Mouse (Mus musculus) gastrocnemius, postnatal 14 days (tissue): Measurements from ENCODE around the gene Cntfr. TPM values are rescaled to one million over a fixed set of nuclear protein-coding genes. Genes with fewer than 3 reads are reported as not detected.

Experiments
- DNase-seq: peaks from one replicate; pipeline ENCODE4 v3.0.0; 2021; ENCODE audit warnings: mixed read lengths
- intact Hi-C: fragments of 180-260 bp; cut with DNase I; formaldehyde crosslinking; loops from one replicate; pipeline ENCODE4 v1.15.1; 2025; ENCODE audit warnings: low total_unique reads
- total RNA-seq, 2 experiments: library from RNA; stranded (reverse); gene quantifications; 2 replicates each; pipeline ENCODE4 v1.2.3; 2021

The Cntfr gene
- total RNA-seq, 2 experiments from 2014 or later = 15.3 to 38.0 TPM

DNA sequence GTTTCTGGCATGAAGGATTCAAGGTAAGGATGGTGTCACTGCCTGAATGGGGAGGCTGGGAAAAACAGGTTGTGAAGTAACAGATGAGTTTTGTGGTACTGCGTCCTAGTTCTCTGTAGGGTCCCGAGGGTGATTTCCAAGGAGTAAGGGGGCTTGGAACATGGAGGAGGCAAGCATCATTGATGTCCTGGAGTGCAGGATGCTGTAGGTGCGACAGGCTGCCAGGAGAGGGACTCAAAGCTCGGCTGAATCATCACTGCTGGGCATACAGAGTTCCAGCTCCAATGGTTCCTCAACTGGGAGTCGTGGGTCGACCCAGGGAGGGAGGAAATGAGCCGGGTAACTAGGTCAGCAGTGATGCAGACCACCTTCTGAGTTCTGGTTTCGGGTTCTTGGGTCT, 61.7 kb downstream of the Cntfr start:
- intact Hi-C loops = no loop called here
- no peak for DNase-seq

DNA sequence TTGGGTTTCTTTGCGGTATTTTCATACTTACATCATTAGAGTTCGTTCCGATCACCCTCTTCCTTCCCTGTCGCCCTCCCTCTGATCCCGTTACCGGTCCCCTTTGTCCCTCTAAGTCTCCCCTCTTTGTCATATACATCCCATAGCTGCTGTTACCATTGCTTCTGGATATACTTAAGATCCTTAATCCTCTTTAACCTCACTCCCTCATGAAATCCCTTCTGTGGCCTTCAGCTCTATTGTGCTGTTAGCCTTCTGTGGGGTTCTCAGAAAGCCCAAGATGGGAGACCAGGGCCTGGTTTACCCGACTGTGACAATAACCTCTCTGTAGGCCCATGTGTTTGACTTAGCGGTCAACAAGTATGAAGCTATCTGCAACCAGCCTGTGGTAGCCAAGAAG, 62.3 kb downstream of the Cntfr start:
- DNase-seq = no peak
- intact Hi-C loops = no loop called here

DNA sequence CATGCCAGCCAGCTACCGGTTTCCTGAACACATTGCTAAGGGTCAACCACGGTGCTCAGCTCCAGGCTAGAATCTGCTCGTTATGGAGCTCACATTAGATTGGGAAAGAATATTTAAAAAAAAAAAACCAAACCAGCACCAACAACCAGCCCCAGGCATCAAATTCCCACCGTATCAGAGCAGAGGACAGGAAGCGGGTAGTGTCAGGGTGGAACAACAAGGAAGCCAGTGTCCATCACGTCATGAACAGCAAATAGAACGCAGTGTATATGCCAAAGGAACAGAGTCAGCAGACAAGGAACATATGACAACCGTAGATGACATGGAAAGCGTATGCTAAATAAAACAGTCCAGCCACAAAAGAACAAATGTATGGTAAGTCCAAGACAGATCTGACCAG, 63.9 kb downstream of the Cntfr start:
- intact Hi-C loops = no loop called here
- DNase-seq = no peak

GRCm38 (mm10) chr4:41631390-41631789, 65.5 kb downstream of the Cntfr start:
- intact Hi-C loops = no loop called here
- no peak for DNase-seq

DNA sequence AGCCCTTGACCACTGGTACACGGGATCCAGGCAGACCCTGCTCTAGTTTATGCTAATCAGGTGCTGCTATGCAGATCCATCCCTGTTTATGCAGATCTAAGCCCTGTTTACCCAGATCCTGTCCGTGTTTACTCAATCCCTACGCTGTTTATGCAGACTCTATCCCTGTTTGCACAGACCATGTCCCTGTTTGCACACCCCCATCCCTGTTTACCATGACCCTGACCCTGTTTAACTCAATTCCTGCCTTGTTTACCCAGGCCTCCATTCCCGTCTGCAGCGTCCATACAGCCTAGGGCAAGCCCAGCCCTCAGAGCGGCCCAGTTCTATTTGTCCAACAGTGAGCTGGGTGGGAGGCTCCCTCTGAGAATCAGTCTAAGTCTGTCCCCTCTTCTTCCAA, 66.7 kb downstream of the Cntfr start:
- intact Hi-C loops = no loop called here
- DNase-seq = no peak

GRCm38 (mm10) chr4:41628202-41628927, 68.5 kb downstream of the Cntfr start:
- intact Hi-C loops = no loop called here
- DNase-seq = peak; percentile 58

GRCm38 (mm10) chr4:41622071-41622470, 74.8 kb downstream of the Cntfr start:
- DNase-seq = no peak
- intact Hi-C loops = no loop called here

GRCm38 (mm10) chr4:41618916-41619746, 77.8 kb downstream of the Cntfr start:
- intact Hi-C loops = loop anchor here (10.0 kb wide), 2 partner anchors 94 to 144 kb away; no protein-coding TSS in a partner anchor
- DNase-seq = peak; percentile 85

- peak; percentile 34 for DNase-seq
- intact Hi-C loops = loop anchor here (2.0 to 10.0 kb wide), 3 partner anchors 63 to 141 kb away; no protein-coding TSS in a partner anchor
Measured at GRCm38 (mm10) chr4:41615661-41616599, 81.0 kb downstream of the Cntfr start.

GRCm38 (mm10) chr4:41614156-41614555, 82.7 kb downstream of the Cntfr start:
- peak; percentile 85 for DNase-seq
- intact Hi-C loops = loop anchor here (2.0 to 10.0 kb wide), 4 partner anchors 38 to 139 kb away; no protein-coding TSS in a partner anchor

GRCm38 (mm10) chr4:41612166-41612565, 84.7 kb downstream of the Cntfr start:
- DNase-seq = no peak
- intact Hi-C loops = loop anchor here (5.0 to 10.0 kb wide), 3 partner anchors 40 to 137 kb away; no protein-coding TSS in a partner anchor

DNA sequence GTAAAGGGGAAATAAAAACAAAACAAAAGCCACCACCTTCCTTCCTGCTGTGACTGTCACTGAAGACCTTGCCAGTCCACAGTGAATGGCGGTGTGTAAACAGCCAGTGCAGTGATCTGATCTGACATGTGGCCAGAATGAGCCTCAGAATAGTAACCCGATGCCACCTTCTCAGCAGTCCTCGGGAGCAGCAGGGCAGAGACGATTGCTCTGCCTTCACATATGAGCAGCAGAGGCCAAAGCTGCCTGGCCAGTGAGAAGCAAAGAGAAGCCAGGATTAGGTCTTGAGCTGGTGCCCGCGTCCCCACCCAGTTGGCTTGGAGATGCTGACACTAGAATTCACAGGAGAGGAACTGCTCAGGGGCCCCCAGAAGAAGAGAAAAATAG, 86.3 kb downstream of the Cntfr start:
- intact Hi-C loops = loop anchor here (5.0 to 10.0 kb wide), 3 partner anchors 42 to 136 kb away; no protein-coding TSS in a partner anchor
- DNase-seq = no peak

DNA sequence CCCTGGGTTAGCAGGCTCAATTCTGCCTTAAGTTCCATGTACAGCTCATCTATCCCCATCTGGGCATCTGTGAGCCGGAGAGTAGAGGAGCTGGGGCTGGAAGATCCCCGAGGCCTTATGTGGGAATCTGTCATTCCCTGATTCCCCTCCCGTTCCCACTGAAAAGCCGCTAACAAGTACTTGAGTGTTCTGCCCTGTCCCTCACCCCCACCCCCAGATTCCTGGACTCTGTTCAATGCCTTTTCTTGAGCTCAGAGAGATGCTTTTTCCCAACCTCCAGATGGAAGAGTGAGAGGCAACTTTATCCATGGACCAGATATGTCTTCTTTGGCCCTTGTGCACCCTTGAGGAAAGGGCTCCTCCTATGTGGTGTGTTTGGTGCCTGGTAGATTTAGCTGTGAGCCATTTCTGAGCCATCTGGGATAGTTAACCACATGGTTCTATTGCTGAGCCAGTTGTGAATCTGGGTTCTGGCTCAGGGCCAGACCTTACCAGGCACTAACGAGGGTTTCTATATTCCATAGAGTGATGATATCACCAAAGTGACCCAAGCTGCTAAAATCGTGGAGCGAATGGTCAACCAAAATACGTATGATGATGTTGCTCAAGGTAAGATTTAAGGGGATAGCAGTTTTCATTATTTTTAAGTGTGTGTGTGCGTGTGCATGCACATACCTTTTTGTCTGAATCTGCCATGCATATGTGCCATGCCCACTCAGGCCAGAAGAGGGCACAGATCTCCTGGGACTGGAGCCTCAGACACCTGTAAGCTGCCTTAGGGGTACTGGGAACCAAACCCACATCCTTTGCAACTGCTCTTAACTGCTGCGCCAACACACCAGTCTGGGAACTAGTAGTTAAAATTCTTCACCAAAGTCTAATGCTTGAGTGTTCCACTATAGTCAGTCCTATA, 87.0 kb downstream of the Cntfr start:
- intact Hi-C loops = loop anchor here (5.0 to 10.0 kb wide), 4 partner anchors 42 to 135 kb away; no protein-coding TSS in a partner anchor
- DNase-seq = no peak

Other genes starting within 250 kb of the Cntfr start
- gene Kif24, start 232.2 kb downstream of the Cntfr start, total RNA-seq = 1 to 10 TPM in 1 of 2 experiments, under 1 TPM in 1; 0.86 to 1.3 TPM
- gene Nudt2, start 231.9 kb downstream of the Cntfr start, total RNA-seq = 10 to 100 TPM; 20.8 to 22.4 TPM
- 10 to 100 TPM; 60.1 to 60.8 TPM for gene AI464131, start 194.0 kb downstream of the Cntfr start, total RNA-seq
- gene 1110017D15Rik, start 179.8 kb downstream of the Cntfr start, total RNA-seq = under 1 TPM in 1 of 2 experiments, not detected in 1; 0.37 TPM
- 10 to 100 TPM; 16.2 to 17.1 TPM for gene Fam219a, start 127.6 kb downstream of the Cntfr start, total RNA-seq
- gene Dnaic1, start 127.3 kb downstream of the Cntfr start, total RNA-seq = under 1 TPM; 0.47 to 0.58 TPM
- gene Enho, start 56.8 kb downstream of the Cntfr start, total RNA-seq = 1 to 10 TPM; 6.7 to 9.9 TPM
- gene Il11ra1, start 2.9 kb upstream of the Cntfr start, total RNA-seq = 10 to 100 TPM; 49.3 to 56.9 TPM
- gene Rpp25l, start 16.4 kb upstream of the Cntfr start, total RNA-seq = 10 to 100 TPM; 40.3 to 49.9 TPM
- 10 to 100 TPM; 39.6 to 44.8 TPM for gene Dctn3, start 26.1 kb upstream of the Cntfr start, total RNA-seq
- gene Arid3c, start 34.1 kb upstream of the Cntfr start, total RNA-seq = not detected
- 10 to 100 TPM; 26.5 to 27.0 TPM for gene Galt, start 58.1 kb upstream of the Cntfr start, total RNA-seq
- 10 to 100 TPM; 12.0 to 15.6 TPM for gene Sigmar1, start 59.1 kb upstream of the Cntfr start, total RNA-seq
- 10 to 100 TPM; 27.3 to 31.4 TPM for gene Ccl27a, start 77.2 kb upstream of the Cntfr start, total RNA-seq
- not detected for gene Gm21541, start 206.5 kb upstream of the Cntfr start, total RNA-seq
- 1 to 10 TPM in 1 of 2 experiments, under 1 TPM in 1; 0.33 to 2.4 TPM for gene Gm20878, start 244.5 kb upstream of the Cntfr start, total RNA-seq